Mouse (Mus musculus) thymus, adult 2 months (tissue): Measurements from ENCODE around the gene Cradd.

Source experiments
- CTCF ChIP-seq: fragments of 200-500 bp; IDR thresholded peaks from 2 replicates; pipeline ENCODE4 v1.5.1; 2012; ENCODE audit warnings: mild to moderate bottlenecking, control low read depth, low read length, moderate library complexity, borderline replicate concordance; ENCODE audit not compliant: control insufficient read depth, poor library complexity, insufficient read depth; ENCODE audit errors: extremely low read depth
- POLR2A ChIP-seq: fragments of 200-500 bp; IDR thresholded peaks from 2 replicates; pipeline ENCODE4 v1.6.1; 2012; ENCODE audit warnings: mild to moderate bottlenecking, low read length, control low read depth, moderate library complexity; ENCODE audit not compliant: control insufficient read depth, poor library complexity, insufficient read depth; ENCODE audit errors: extremely low read depth

- TF ChIP-seq POLR2A (no peak), CTCF (no peak)
Measured at GRCm38 (mm10) chr10:95218683-95219060, 105.3 kb downstream of the Cradd start.
